Mouse (Mus musculus) ES-E14 (cell line): ENCODE measurements around the gene Morn1. TPM values are rescaled to one million over a fixed set of nuclear protein-coding genes. Genes with fewer than 3 reads are reported as not detected.

ENCODE experiments used
- DNase-seq: peaks from one replicate; pipeline ENCODE4 v3.0.0-alpha.2; 2013; ENCODE audit warnings: low read depth, low spot score
- H3K27ac ChIP-seq: 2 replicates; pipeline ENCODE4 v1.5.1; 2012; ENCODE audit warnings: low read depth, mild to moderate bottlenecking, low read length, moderate library complexity, mixed read lengths; ENCODE audit not compliant: poor library complexity, insufficient read depth, severe bottlenecking
- H3K36me3 ChIP-seq: 2 replicates; pipeline ENCODE4 v1.6.1; 2012; ENCODE audit warnings: mild to moderate bottlenecking, low read length, moderate library complexity, mixed read lengths; ENCODE audit not compliant: control insufficient read depth, poor library complexity, insufficient read depth, severe bottlenecking
- H3K4me1 ChIP-seq, 2 experiments: fragments of 150-350 bp in 1 of 2; sonication (generic) in 1 of 2; 2 replicates each; pipeline ENCODE4 v1.6.1; 2012; ENCODE audit warnings: low read length in 2 of 2, mild to moderate bottlenecking in 1 of 2, mixed read lengths in 1 of 2; ENCODE audit not compliant: control insufficient read depth in 2 of 2, insufficient read depth in 2 of 2, poor library complexity in 1 of 2
- H3K4me3 ChIP-seq, 2 experiments: fragments of 150-350 bp in 1 of 2; sonication (generic) in 1 of 2; 2 replicates each; pipeline ENCODE4 v1.5.1; 2012; ENCODE audit warnings: low read length in 2 of 2, low read depth in 1 of 2, mild to moderate bottlenecking in 1 of 2, mixed read lengths in 1 of 2; ENCODE audit not compliant: insufficient read depth in 1 of 2, poor library complexity in 1 of 2, severe bottlenecking in 1 of 2
- H3K9ac ChIP-seq: 2 replicates; pipeline ENCODE4 v1.6.1; 2012; ENCODE audit warnings: low read depth, mild to moderate bottlenecking, low read length, mixed read lengths; ENCODE audit not compliant: poor library complexity, insufficient read depth, severe bottlenecking
- H3K9me3 ChIP-seq: fragments of 150-350 bp; sonication (generic); 2 replicates; pipeline ENCODE4 v1.6.1; 2012; ENCODE audit warnings: low read depth, mild to moderate bottlenecking, low read length; ENCODE audit not compliant: control insufficient read depth, insufficient read depth
- CHD2 ChIP-seq: IDR thresholded peaks from 2 replicates; pipeline ENCODE4 v1.6.1; 2014; ENCODE audit warnings: mild to moderate bottlenecking, low read depth, low read length, inconsistent platforms
- HCFC1 ChIP-seq: IDR thresholded peaks from 2 replicates; pipeline ENCODE4 v1.6.1; 2012; ENCODE audit warnings: low read length, inconsistent platforms, borderline replicate concordance; ENCODE audit not compliant: insufficient read depth
- MAFK ChIP-seq: IDR thresholded peaks from 2 replicates; pipeline ENCODE4 v1.6.1; 2014; ENCODE audit warnings: mild to moderate bottlenecking, low read depth, low read length, inconsistent platforms; ENCODE audit not compliant: insufficient read depth
- ZC3H11A ChIP-seq: IDR thresholded peaks from 2 replicates; pipeline ENCODE4 v1.6.1; 2012; ENCODE audit warnings: low read depth, mild to moderate bottlenecking, inconsistent platforms, low read length, borderline replicate concordance
- ZNF384 ChIP-seq: IDR thresholded peaks from 2 replicates; pipeline ENCODE4 v1.6.1; 2012; ENCODE audit warnings: low read depth, low read length, inconsistent platforms
- in situ Hi-C, 2 experiments: fragments of 600-800 bp; cut with MboI; formaldehyde crosslinking; loops; one replicate each; pipeline ENCODE4 v1.15.1; 2025; ENCODE audit warnings: low sequenced_read_pairs in 2 of 2, inconsistent platforms in 1 of 2; ENCODE audit not compliant: unreplicated experiment in 2 of 2
- total RNA-seq: library from RNA; depleted of rRNA; stranded (reverse); fragments of 300-350 nt; gene quantifications from 2 replicates; pipeline ENCODE4 v1.2.3, GENCODE M21; 2012

Morn1 gene
- total RNA-seq, 1 experiment, result 3.4 TPM

- H3K4me1 ChIP-seq, result peaks cover 0 to 13% of the 10 kb centered on the region in 2 experiments; a peak in 1 of 4 replicates
- in situ Hi-C loops, result no loop called here
- no peak overlapping the region for H3K27ac ChIP-seq
- H3K4me3 ChIP-seq, result no peak overlapping the region
- H3K9ac ChIP-seq, result no peak overlapping the region
- DNase-seq, result no peak
- no peaks in the 10 kb centered on the region for H3K9me3 ChIP-seq
- TF ChIP-seq ZNF384 (no peak), CHD2 (no peak), ZC3H11A (no peak), HCFC1 (no peak), MAFK (no peak)
- H3K36me3 ChIP-seq, result peaks cover 48% of the 10 kb centered on the region
Observed at GRCm38 (mm10) chr4:155079666-155080065, 6.7 kb upstream of the Morn1 start.

- no peak for DNase-seq
- Histone ChIP-seq H3K36me3 (peaks cover 21% of the 10 kb centered on the region), H3K4me3 (no peak overlapping the region), H3K27ac (no peak overlapping the region), H3K4me1 (peaks cover 0 to 9% of the 10 kb centered on the region in 2 experiments; a peak in 1 of 4 replicates), H3K9ac (peak overlapping the region; percentile 26; the same call in 1 of the 2 replicates), H3K9me3 (no peaks in the 10 kb centered on the region)
- TF ChIP-seq ZNF384 (no peak), HCFC1 (no peak), CHD2 (no peak), MAFK (no peak), ZC3H11A (no peak)
- in situ Hi-C loops, result no loop called here
Observed at GRCm38 (mm10) chr4:155083553-155083952, 2.8 kb upstream of the Morn1 start.

GRCm38 (mm10) chr4:155084351-155084750 is 2.0 kb upstream of the Morn1 start:
- Histone ChIP-seq H3K4me3 (0 out of 4 replicates have a peak overlapping the region, but pooled peaks of 1 of the 2 experiments have one; percentile 6), H3K36me3 (peaks cover 18% of the 10 kb centered on the region), H3K9me3 (no peaks in the 10 kb centered on the region), H3K4me1 (peaks cover 0 to 4% of the 10 kb centered on the region in 2 experiments; a peak in 1 of 4 replicates), H3K9ac (peak overlapping the region; percentile 47; the same call in 1 of the 2 replicates), H3K27ac (no peak overlapping the region)
- no peak for DNase-seq
- TF ChIP-seq ZC3H11A, result no peak
- TF ChIP-seq CHD2, result no peak
- no peak for TF ChIP-seq ZNF384
- TF ChIP-seq HCFC1, result no peak
- TF ChIP-seq MAFK, result no peak
- in situ Hi-C loops, result no loop called here

GRCm38 (mm10) chr4:155085206-155086107 is 920 bp upstream of the Morn1 start:
- H3K36me3 ChIP-seq, result peaks cover 13% of the 10 kb centered on the region
- peak overlapping the region; percentile 98 to 99 for H3K4me3 ChIP-seq
- no peaks in the 10 kb centered on the region for H3K9me3 ChIP-seq
- in situ Hi-C loops, result no loop called here
- no peak for DNase-seq
- H3K27ac ChIP-seq, result peak overlapping the region; percentile 86
- H3K9ac ChIP-seq, result peak overlapping the region; percentile 97
- TF ChIP-seq ZC3H11A (no peak), MAFK (no peak), HCFC1 (no peak), ZNF384 (no peak), CHD2 (no peak)
- peaks cover 0 to 4% of the 10 kb centered on the region in 2 experiments; a peak in 1 of 4 replicates for H3K4me1 ChIP-seq
